In genomic region chr4:47129572-47129971, GRCm38 (mm10) we compare ENCODE assay signal across 19 mouse cellular contexts. TPM values are rescaled to one million over a fixed set of nuclear protein-coding genes. Genes with fewer than 3 reads are reported as not detected.
DNase-seq lines count a peak whose midpoint lies in the region; ATAC-seq and TF ChIP-seq lines count a peak whose summit lies in the region.
"Had no signal": no experiment of that assay in that cellular context is flagged by ENCODE, and none has a peak within 500 bp of the region (broad histone marks: within the 10 kb centered on the region; RNA-seq: fewer than 3 reads in every experiment).

No protein-coding gene starts in this region.

- TF ChIP-seq CTCF in intestine, postnatal 0 days (IDR thresholded peaks at IDR 0.05; ENCODE audit: low read depth): no peak

- H3K36me3 ChIP-seq in intestine, postnatal 0 days (ENCODE audit: control insufficient read depth, insufficient read depth): no peaks in the 10 kb centered on the region
- no peaks in the 10 kb centered on the region for H3K36me3 ChIP-seq in intestine, embryonic 15.5 days
- H3K36me3 ChIP-seq in liver, embryonic 11.5 days (ENCODE audit: control insufficient read depth, insufficient read depth, low read length): no peaks in the 10 kb centered on the region
- H3K36me3 ChIP-seq: hindbrain, embryonic 13.5 days; liver, embryonic 15.5 days; midbrain, embryonic 12.5 days had no signal

- no peak overlapping the region for H3K27ac ChIP-seq in intestine, postnatal 0 days (ENCODE audit: low read depth, low read length)
- no peak overlapping the region for H3K27ac ChIP-seq in intestine, embryonic 15.5 days
- no peak overlapping the region for H3K27ac ChIP-seq in liver, embryonic 11.5 days (ENCODE audit: low read depth, low read length)
- H3K27ac ChIP-seq: forebrain, embryonic 13.5 days; heart, adult 2 months; hindbrain, embryonic 13.5 days; liver, embryonic 15.5 days; midbrain, embryonic 12.5 days had no signal

- H3K4me2 ChIP-seq in intestine, postnatal 0 days (replicated peaks; ENCODE audit: low read depth): no peak overlapping the region
- H3K4me2 ChIP-seq in intestine, embryonic 15.5 days (replicated peaks): no peak overlapping the region
- no peak overlapping the region for H3K4me2 ChIP-seq in liver, embryonic 11.5 days
- H3K4me2 ChIP-seq: forebrain, embryonic 13.5 days; hindbrain, embryonic 13.5 days; liver, embryonic 15.5 days; midbrain, embryonic 12.5 days had no signal

- ATAC-seq in intestine, postnatal 0 days: peak; percentile 19; the same call in 1 of the 2 replicates
- ATAC-seq in intestine, embryonic 15.5 days: no peak
- ATAC-seq in liver, embryonic 11.5 days (replicated peaks; ENCODE audit: low FRiP score): no peak
- ATAC-seq: forebrain, embryonic 13.5 days; inflammation-experienced regulatory T-cells, adult 6 months had no signal

- no peak overlapping the region for H3K9ac ChIP-seq in intestine, postnatal 0 days (ENCODE audit: low read depth, low read length)
- no peak overlapping the region for H3K9ac ChIP-seq in intestine, embryonic 15.5 days
- H3K9ac ChIP-seq in liver, embryonic 11.5 days (ENCODE audit: low read depth, low read length): no peak overlapping the region
- H3K9ac ChIP-seq: forebrain, embryonic 13.5 days; hindbrain, embryonic 13.5 days; liver, embryonic 15.5 days; midbrain, embryonic 12.5 days had no signal

- WGBS in intestine, postnatal 0 days: 78% methylated on average over 4 of the region's 4 CpGs
- 66% methylated on average over 4 of the region's 4 CpGs for WGBS in intestine, embryonic 15.5 days
- 80% methylated on average over 4 of the region's 4 CpGs for WGBS in liver, embryonic 11.5 days

- no peaks in the 10 kb centered on the region for H3K9me3 ChIP-seq in intestine, postnatal 0 days (ENCODE audit: control insufficient read depth)
- H3K9me3 ChIP-seq in intestine, embryonic 15.5 days: no peaks in the 10 kb centered on the region
- H3K9me3 ChIP-seq in liver, embryonic 11.5 days (ENCODE audit: control insufficient read depth, low read length): no peaks in the 10 kb centered on the region
- H3K9me3 ChIP-seq: forebrain, embryonic 13.5 days; liver, embryonic 15.5 days; midbrain, embryonic 12.5 days had no signal

- H3K4me1 ChIP-seq in intestine, postnatal 0 days (replicated peaks; ENCODE audit: control insufficient read depth, insufficient read depth, low read length): no peaks in the 10 kb centered on the region
- no peaks in the 10 kb centered on the region for H3K4me1 ChIP-seq in intestine, embryonic 15.5 days (replicated peaks)
- no peaks in the 10 kb centered on the region for H3K4me1 ChIP-seq in liver, embryonic 11.5 days (replicated peaks; ENCODE audit: control insufficient read depth, insufficient read depth, low read length)
- H3K4me1 ChIP-seq: hindbrain, embryonic 13.5 days; liver, embryonic 15.5 days; midbrain, embryonic 12.5 days had no signal

- peak; percentile 48 for DNase-seq in gastrocnemius, adult 18-20 months (ENCODE audit: low spot score)
- DNase-seq in gastrocnemius, postnatal 4 days (ENCODE audit: low spot score in 2 of 2): no peak
- DNase-seq in R1 (ENCODE audit: low read depth, low spot score): peak; percentile 80
- DNase-seq in skeletal muscle tissue, adult 2 months (ENCODE audit: low read depth, low spot score): peak; percentile 67
- DNase-seq in spleen, postnatal 10 days (ENCODE audit: low spot score in 2 of 2): no peak
- DNase-seq in liver, embryonic 11.5 days (ENCODE audit: low spot score): no peak
- DNase-seq: adrenal gland, adult 2 months; B cell, adult 2 months; cerebellum, adult 8-10 months; kidney, postnatal 4 days; right cerebral cortex, postnatal 25 days had no signal

- H3K4me3 ChIP-seq in intestine, postnatal 0 days (ENCODE audit: low read depth, low read length): no peak overlapping the region
- no peak overlapping the region for H3K4me3 ChIP-seq in intestine, embryonic 15.5 days (replicated peaks)
- H3K4me3 ChIP-seq in liver, embryonic 11.5 days (ENCODE audit: low read depth, low read length): no peak overlapping the region
- H3K4me3 ChIP-seq: forebrain, embryonic 13.5 days; heart, adult 2 months; hindbrain, embryonic 13.5 days; liver, embryonic 15.5 days; midbrain, embryonic 12.5 days had no signal

- no peaks in the 10 kb centered on the region for H3K27me3 ChIP-seq in intestine, postnatal 0 days (replicated peaks; ENCODE audit: control insufficient read depth, insufficient read depth, low read length)
- no peaks in the 10 kb centered on the region for H3K27me3 ChIP-seq in intestine, embryonic 15.5 days (replicated peaks)
- no peaks in the 10 kb centered on the region for H3K27me3 ChIP-seq in liver, embryonic 11.5 days (replicated peaks; ENCODE audit: control insufficient read depth, insufficient read depth, low read length)
- H3K27me3 ChIP-seq: forebrain, embryonic 13.5 days; hindbrain, embryonic 13.5 days; liver, embryonic 15.5 days; midbrain, embryonic 12.5 days had no signal

RNA-seq across cellular contexts. Expression of gene Galnt12, which starts 37.9 kb away (rescaled TPM):
- not detected for total RNA-seq in gastrocnemius, adult 18-20 months (2021)
- 1 to 10 TPM; 1.2 to 1.3 TPM for total RNA-seq in gastrocnemius, postnatal 4 days (2021)
- polyA plus RNA-seq in intestine, postnatal 0 days (2015; fragmentation: Nextera tagmentation; extraction: Ambion mirVana): 16.5 and 19.2 TPM in 2 replicates
- 21.5 and 23.7 TPM in 2 replicates for polyA plus RNA-seq in intestine, embryonic 15.5 days (2015; fragmentation: Nextera tagmentation; extraction: Ambion mirVana)
- 1.0 and 1.3 TPM in 2 replicates for polyA plus RNA-seq in liver, embryonic 11.5 days (2014; fragmentation: Nextera tagmentation; extraction: Ambion mirVana)

Comparison
In these comparisons a context has a peak if more than half of its experiments do, and no peak if none do; other contexts are left out.
1. DNase-seq: peak in gastrocnemius, adult 18-20 months (single experiment), R1 (single experiment) and skeletal muscle tissue, adult 2 months (single experiment); none in gastrocnemius, postnatal 4 days (0 of 2), spleen, postnatal 10 days (0 of 2) and liver, embryonic 11.5 days (single experiment).